Mouse (Mus musculus) limb, embryonic 15.5 days (tissue): ENCODE measurements around the gene Car7. TPM values are rescaled to one million over a fixed set of nuclear protein-coding genes. Genes with fewer than 3 reads are reported as not detected.

Experiments used
- ATAC-seq: fragments of 200-750 bp; cut with Nextera tagmentation; 2 replicates; pipeline ENCODE4 v1.8.0; 2017; ENCODE audit warnings: low read depth, moderate TSS enrichment; ENCODE audit not compliant: insufficient number of reproducible peaks, low FRiP score, low TSS enrichment
- H3K27ac ChIP-seq: fragments of 300-500 bp; sonication (generic); 2 replicates; pipeline ENCODE4 v1.5.1; 2015; ENCODE audit warnings: moderate library complexity, mild to moderate bottlenecking, inconsistent platforms
- H3K27me3 ChIP-seq: fragments of 300-500 bp; sonication (generic); 2 replicates; pipeline ENCODE4 v1.6.1; 2015; ENCODE audit warnings: inconsistent platforms
- H3K36me3 ChIP-seq: fragments of 300-500 bp; sonication (generic); 2 replicates; pipeline ENCODE4 v1.6.1; 2015; ENCODE audit warnings: inconsistent platforms
- H3K4me1 ChIP-seq: fragments of 300-500 bp; sonication (generic); 2 replicates; pipeline ENCODE4 v1.6.1; 2015; ENCODE audit warnings: inconsistent platforms
- H3K4me2 ChIP-seq: fragments of 300-500 bp; sonication (generic); 2 replicates; pipeline ENCODE4 v1.6.1; 2015; ENCODE audit warnings: mild to moderate bottlenecking, inconsistent platforms
- H3K4me3 ChIP-seq: fragments of 300-500 bp; sonication (generic); 2 replicates; pipeline ENCODE4 v1.5.1; 2015; ENCODE audit warnings: mild to moderate bottlenecking, inconsistent platforms
- H3K9ac ChIP-seq: fragments of 300-500 bp; sonication (generic); 2 replicates; pipeline ENCODE4 v1.6.1; 2015; ENCODE audit warnings: inconsistent platforms
- H3K9me3 ChIP-seq: fragments of 300-500 bp; sonication (generic); 2 replicates; pipeline ENCODE4 v1.6.1; 2016; ENCODE audit warnings: inconsistent platforms
- WGBS: fragments of 180-500 bp; shearing (Covaris S2); methylation state at CpG from one replicate; pipeline ENCODE4 v1.1.7; 2015; 5-methylcytosine and 5-hydroxymethylcytosine counted together
- polyA plus RNA-seq: library from polyadenylated mRNA; unstranded; fragments of >200 nt; fragmentation: Nextera tagmentation; extraction: Ambion mirVana; gene quantifications from 2 replicates; pipeline ENCODE4 v1.2.1, GENCODE M21; 2015

Car7 gene
- polyA plus RNA-seq, 1 experiment from 2014 or later, result 1.2 TPM

- Histone ChIP-seq H3K27me3 (no peaks in the 10 kb centered on the region), H3K9ac (no peak overlapping the region), H3K4me2 (no peak overlapping the region), H3K36me3 (peaks cover 24% of the 10 kb centered on the region), H3K9me3 (no peaks in the 10 kb centered on the region), H3K4me3 (no peak overlapping the region), H3K4me1 (peaks cover 9% of the 10 kb centered on the region), H3K27ac (no peak overlapping the region)
- WGBS, result 78% methylated on average over 21 of the region's 21 CpGs
- no peak for ATAC-seq
These were observed 61.5 kb downstream of the Car7 start for GRCm38 (mm10) chr8:104595773-104596536.

- ATAC-seq, result no peak
- WGBS, result 66% methylated on average over 6 of the region's 6 CpGs
- Histone ChIP-seq H3K36me3 (peaks cover 24% of the 10 kb centered on the region), H3K4me1 (peaks cover 14% of the 10 kb centered on the region; the same call in 1 of the 2 replicates), H3K4me3 (no peak overlapping the region), H3K27me3 (peaks cover 5% of the 10 kb centered on the region; the same call in 1 of the 2 replicates), H3K4me2 (no peak overlapping the region), H3K9ac (no peak overlapping the region), H3K27ac (no peak overlapping the region), H3K9me3 (no peaks in the 10 kb centered on the region)
These were observed 63.2 kb downstream of the Car7 start for GRCm38 (mm10) chr8:104597656-104598055.

DNA sequence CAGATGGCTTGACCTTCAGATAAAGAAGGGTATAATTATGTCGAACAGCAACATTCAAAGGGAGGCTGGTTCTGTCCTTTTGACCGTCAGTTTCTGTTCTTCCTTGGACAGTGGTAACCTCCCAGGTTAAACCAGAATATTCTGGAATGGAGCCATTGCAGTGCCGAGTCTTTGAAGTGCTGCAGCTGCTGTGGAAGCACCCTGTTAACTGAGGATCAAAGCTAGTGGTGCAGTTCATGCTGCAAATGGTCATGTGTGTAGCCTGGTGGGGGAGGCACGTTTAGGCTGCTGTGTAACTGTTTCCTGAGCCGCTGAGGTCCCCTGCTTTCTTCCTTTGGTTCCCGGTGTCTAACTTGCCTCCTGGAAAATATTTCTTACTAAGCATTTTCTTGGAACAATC is 64.0 kb downstream of the Car7 start:
- H3K27me3 ChIP-seq, result peaks cover 5% of the 10 kb centered on the region; the same call in 1 of the 2 replicates
- H3K4me2 ChIP-seq, result no peak overlapping the region
- peaks cover 14% of the 10 kb centered on the region; the same call in 1 of the 2 replicates for H3K4me1 ChIP-seq
- no peak overlapping the region for H3K27ac ChIP-seq
- WGBS, result 32% methylated on average over 6 of the region's 6 CpGs
- no peak overlapping the region for H3K4me3 ChIP-seq
- no peak for ATAC-seq
- peaks cover 22% of the 10 kb centered on the region for H3K36me3 ChIP-seq
- no peak overlapping the region for H3K9ac ChIP-seq
- H3K9me3 ChIP-seq, result no peaks in the 10 kb centered on the region

Other genes starting within 250 kb of the Car7 start
- not detected in 2 replicates for gene Cmtm2a, start 241.5 kb upstream of the Car7 start, polyA plus RNA-seq
- gene Gm45711, start 224.6 kb upstream of the Car7 start, polyA plus RNA-seq, result not detected in 2 replicates
- gene Cmtm1, start 224.5 kb upstream of the Car7 start, polyA plus RNA-seq, result not detected in 2 replicates
- not detected in 2 replicates for gene Gm11020, start 213.1 kb upstream of the Car7 start, polyA plus RNA-seq
- not detected in 2 replicates for gene Cmtm2b, start 212.5 kb upstream of the Car7 start, polyA plus RNA-seq
- 166 and 178 TPM in 2 replicates for gene Cmtm3, start 195.3 kb upstream of the Car7 start, polyA plus RNA-seq
- gene Cmtm4, start 138.9 kb upstream of the Car7 start, polyA plus RNA-seq, result 1.7 and 2.7 TPM in 2 replicates
- 53.7 and 62.8 TPM in 2 replicates for gene Dync1li2, start 91.6 kb upstream of the Car7 start, polyA plus RNA-seq
- gene Terb1, start 24.8 kb upstream of the Car7 start, polyA plus RNA-seq, result 0.40 and 0.42 TPM in 2 replicates
- gene Nae1, start 52 bp upstream of the Car7 start, polyA plus RNA-seq, result 92.1 and 93.8 TPM in 2 replicates
- gene Pdp2, start 56.8 kb downstream of the Car7 start, polyA plus RNA-seq, result 8.8 and 10.1 TPM in 2 replicates
- 1.4 and 2.1 TPM in 2 replicates for gene Cdh16, start 89.7 kb downstream of the Car7 start, polyA plus RNA-seq
- gene Rrad, start 96.6 kb downstream of the Car7 start, polyA plus RNA-seq, result 25.9 and 44.8 TPM in 2 replicates
- 83.0 and 92.9 TPM in 2 replicates for gene Ciao2b, start 107.3 kb downstream of the Car7 start, polyA plus RNA-seq
- not detected in 2 replicates for gene Ces2a, start 199.3 kb downstream of the Car7 start, polyA plus RNA-seq